Mouse (Mus musculus) forebrain, embryonic 14.5 days (tissue): ENCODE measurements around the gene Atp2a2. TPM values are rescaled to one million over a fixed set of nuclear protein-coding genes. Genes with fewer than 3 reads are reported as not detected.

Experiments
- ATAC-seq: fragments of 200-750 bp; cut with Nextera tagmentation; 2 replicates; pipeline ENCODE4 v1.8.0; 2017; ENCODE audit warnings: mild to moderate bottlenecking, moderate library complexity
- DNase-seq: peaks from one replicate; pipeline ENCODE4 v3.0.0-alpha.2; 2015; ENCODE audit warnings: low spot score
- H3K27ac ChIP-seq: fragments of 300-500 bp; sonication (generic); 2 replicates; pipeline ENCODE4 v1.5.1; 2014; ENCODE audit warnings: low read depth, mild to moderate bottlenecking, control low read depth, low read length, moderate library complexity
- H3K27me3 ChIP-seq: fragments of 300-500 bp; sonication (generic); replicated peaks from 2 replicates; pipeline ENCODE4 v1.6.1; 2014; ENCODE audit warnings: low read length, control low read depth, mixed read lengths; ENCODE audit not compliant: control insufficient read depth, insufficient read depth
- H3K36me3 ChIP-seq: fragments of 300-500 bp; sonication (generic); 2 replicates; pipeline ENCODE4 v1.6.1; 2014; ENCODE audit warnings: low read length, control low read depth; ENCODE audit not compliant: control insufficient read depth, insufficient read depth
- H3K4me1 ChIP-seq: fragments of 300-500 bp; sonication (generic); 2 replicates; pipeline ENCODE4 v1.6.1; 2014; ENCODE audit warnings: antibody characterized with exemption, low read length, control low read depth; ENCODE audit not compliant: control insufficient read depth, insufficient read depth
- H3K4me2 ChIP-seq: fragments of 300-500 bp; sonication (generic); 2 replicates; pipeline ENCODE4 v1.6.1; 2014; ENCODE audit warnings: mild to moderate bottlenecking, control low read depth, low read length
- H3K4me3 ChIP-seq: fragments of 300-500 bp; sonication (generic); 2 replicates; pipeline ENCODE4 v1.5.1; 2014; ENCODE audit warnings: low read depth, low read length, control low read depth
- H3K9ac ChIP-seq: fragments of 300-500 bp; sonication (generic); 2 replicates; pipeline ENCODE4 v1.6.1; 2014; ENCODE audit warnings: mild to moderate bottlenecking, low read length, control low read depth, moderate library complexity
- H3K9me3 ChIP-seq: fragments of 300-500 bp; sonication (generic); replicated peaks from 2 replicates; pipeline ENCODE4 v1.6.1; 2016; ENCODE audit warnings: low read length, control low read depth, mixed read lengths; ENCODE audit not compliant: control insufficient read depth
- WGBS: fragments of 180-500 bp; shearing (Covaris S2); extraction: QIAGEN DNeasy Blood & Tissue Kit; methylation state at CpG from one replicate; pipeline ENCODE4 v1.1.7; 2014; 5-methylcytosine and 5-hydroxymethylcytosine counted together
- polyA plus RNA-seq: library from polyadenylated mRNA; unstranded; fragments of >200 nt; fragmentation: Nextera tagmentation; extraction: Ambion mirVana; gene quantifications from 2 replicates; pipeline ENCODE4 v1.2.1, GENCODE M21; 2014

Atp2a2 gene
- polyA plus RNA-seq, 1 experiment from 2014 or later: 35.1 TPM

DNA sequence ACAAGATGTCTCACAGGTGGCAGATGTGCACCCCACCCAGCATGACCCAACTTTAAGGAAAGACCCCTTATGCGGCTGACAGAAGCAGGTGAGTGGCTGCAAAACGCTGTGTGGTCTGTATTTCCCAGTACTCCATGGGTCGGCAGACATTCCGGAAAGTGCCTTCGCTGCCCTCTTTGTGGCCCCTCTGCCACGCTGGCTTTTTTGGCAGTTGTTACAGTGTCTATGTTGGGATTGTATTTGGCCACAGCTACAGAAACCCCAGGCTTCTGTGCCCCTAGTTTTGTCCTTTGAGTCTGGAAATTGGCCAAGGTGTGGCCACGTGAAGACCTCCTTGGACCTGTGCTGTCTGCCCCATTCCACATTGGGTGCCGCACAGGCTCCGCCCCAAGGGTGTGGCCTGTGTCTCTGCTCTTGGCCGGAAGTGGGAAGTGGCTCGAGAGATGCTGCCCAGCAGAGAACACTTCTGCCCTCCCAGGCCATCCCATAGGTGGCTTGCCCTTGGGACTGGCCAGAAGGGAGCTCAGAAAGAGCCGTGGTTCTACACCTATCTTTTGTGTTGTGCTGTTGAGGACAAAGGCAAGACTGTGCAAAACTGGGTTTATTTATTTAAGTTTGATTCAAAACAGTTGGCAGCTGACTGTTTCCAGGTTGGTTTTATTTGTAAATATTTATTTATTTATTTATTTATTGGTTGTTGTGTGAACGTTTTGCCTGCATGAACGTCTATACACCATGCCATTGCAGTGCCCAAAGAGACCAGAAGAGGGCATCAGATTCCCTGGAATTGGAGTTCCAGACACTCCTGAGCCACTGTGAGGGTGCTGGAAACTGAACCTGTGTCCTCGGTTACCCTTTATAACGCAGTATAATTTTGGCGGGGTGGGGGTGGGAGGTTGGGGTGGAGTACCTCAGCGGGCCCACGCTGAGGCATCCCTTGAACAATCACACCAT, 92.1 kb downstream of the Atp2a2 start:
- 87% methylated on average over 19 of the region's 19 CpGs for WGBS
- no peak overlapping the region for H3K4me2 ChIP-seq
- peaks cover 27% of the 10 kb centered on the region for H3K36me3 ChIP-seq

DNA sequence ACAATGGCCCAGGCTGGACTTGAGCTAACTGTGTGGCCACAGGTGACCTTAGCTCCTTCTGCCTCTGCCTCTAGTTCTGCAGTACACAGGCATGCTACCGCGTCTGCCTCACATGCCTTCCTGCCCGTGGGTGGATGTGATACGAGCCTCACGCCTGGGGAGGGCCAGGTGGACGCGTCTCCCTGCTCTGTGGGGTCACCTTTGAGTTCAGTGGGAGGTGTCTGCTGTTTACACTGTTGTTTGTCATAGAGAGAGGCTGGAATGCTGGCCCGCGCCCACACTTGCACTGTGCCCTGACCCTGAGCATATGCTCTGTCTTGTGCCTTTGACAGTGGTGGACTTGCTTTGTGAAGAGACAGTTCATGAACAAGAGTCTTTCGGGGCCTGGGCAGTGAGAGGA, 96.5 kb downstream of the Atp2a2 start:
- H3K9me3 ChIP-seq: no peaks in the 10 kb centered on the region; the same call in 1 of the 2 replicates
- no peaks in the 10 kb centered on the region for H3K27me3 ChIP-seq
- H3K36me3 ChIP-seq: peaks cover 64% of the 10 kb centered on the region
- H3K4me3 ChIP-seq: no peak overlapping the region
- no peak overlapping the region for H3K4me2 ChIP-seq
- no peak overlapping the region for H3K9ac ChIP-seq
- ATAC-seq (no peak), DNase-seq (no peak)
- WGBS: 96% methylated on average over 10 of the region's 10 CpGs
- H3K27ac ChIP-seq: no peak overlapping the region
- H3K4me1 ChIP-seq: no peaks in the 10 kb centered on the region

More for the DNA sequence above, 92.1 kb downstream of the Atp2a2 start:
- H3K9ac ChIP-seq: no peak overlapping the region
- H3K9me3 ChIP-seq: no peaks in the 10 kb centered on the region; the same call in 1 of the 2 replicates
- no peak overlapping the region for H3K27ac ChIP-seq
- DNase-seq (no peak), ATAC-seq (no peak)
- H3K4me1 ChIP-seq: no peaks in the 10 kb centered on the region
- no peaks in the 10 kb centered on the region for H3K27me3 ChIP-seq
- no peak overlapping the region for H3K4me3 ChIP-seq

Other genes with a start within 250 kb of the Atp2a2 start
- gene Tctn1, start 237.8 kb downstream of the Atp2a2 start, polyA plus RNA-seq: 3.5 and 3.6 TPM in 2 replicates
- gene Pptc7, start 217.9 kb downstream of the Atp2a2 start, polyA plus RNA-seq: 5.2 and 5.9 TPM in 2 replicates
- gene Rad9b, start 148.0 kb downstream of the Atp2a2 start, polyA plus RNA-seq: 12.2 and 13.1 TPM in 2 replicates
- 288 and 315 TPM in 2 replicates for gene Vps29, start 147.9 kb downstream of the Atp2a2 start, polyA plus RNA-seq
- gene Gpn3, start 130.3 kb downstream of the Atp2a2 start, polyA plus RNA-seq: 54.9 and 57.2 TPM in 2 replicates
- gene Fam216a, start 129.9 kb downstream of the Atp2a2 start, polyA plus RNA-seq: 146 and 157 TPM in 2 replicates
- 95.5 and 119 TPM in 2 replicates for gene Arpc3, start 110.3 kb downstream of the Atp2a2 start, polyA plus RNA-seq
- 33.1 and 37.3 TPM in 2 replicates for gene Anapc7, start 80.5 kb downstream of the Atp2a2 start, polyA plus RNA-seq
- gene Ift81, start 112.3 kb upstream of the Atp2a2 start, polyA plus RNA-seq: 48.9 and 67.6 TPM in 2 replicates
- gene P2rx7, start 141.7 kb upstream of the Atp2a2 start, polyA plus RNA-seq: 1.5 and 1.7 TPM in 2 replicates
- gene P2rx4, start 205.3 kb upstream of the Atp2a2 start, polyA plus RNA-seq: 6.6 and 8.6 TPM in 2 replicates